Mouse (Mus musculus) neural tube, embryonic 12.5 days (tissue): Measurements from ENCODE around the gene Col5a3. TPM values are rescaled to one million over a fixed set of nuclear protein-coding genes. Genes with fewer than 3 reads are reported as not detected.

Experiments used
- ATAC-seq: fragments of 200-750 bp; cut with Nextera tagmentation; 2 replicates; pipeline ENCODE4 v1.8.0; 2017; ENCODE audit warnings: low read depth, mild to moderate bottlenecking, moderate TSS enrichment, moderate library complexity; ENCODE audit not compliant: low FRiP score
- H3K27ac ChIP-seq: fragments of 300-500 bp; sonication (generic); 2 replicates; pipeline ENCODE4 v1.5.1; 2016
- H3K27me3 ChIP-seq: fragments of 300-500 bp; sonication (generic); replicated peaks from 2 replicates; pipeline ENCODE4 v1.6.1; 2016; ENCODE audit warnings: mild to moderate bottlenecking
- H3K36me3 ChIP-seq: fragments of 300-500 bp; sonication (generic); 2 replicates; pipeline ENCODE4 v1.6.1; 2016; ENCODE audit warnings: mild to moderate bottlenecking
- H3K4me1 ChIP-seq: fragments of 300-500 bp; sonication (generic); 2 replicates; pipeline ENCODE4 v1.6.1; 2016
- H3K4me2 ChIP-seq: fragments of 300-500 bp; sonication (generic); replicated peaks from 2 replicates; pipeline ENCODE4 v1.6.1; 2016; ENCODE audit warnings: mild to moderate bottlenecking
- H3K4me3 ChIP-seq: fragments of 300-500 bp; sonication (generic); 2 replicates; pipeline ENCODE4 v1.5.1; 2016
- H3K9ac ChIP-seq: fragments of 300-500 bp; sonication (generic); 2 replicates; pipeline ENCODE4 v1.6.1; 2016; ENCODE audit warnings: mild to moderate bottlenecking
- H3K9me3 ChIP-seq: fragments of 300-500 bp; sonication (generic); 2 replicates; pipeline ENCODE4 v1.6.1; 2016; ENCODE audit warnings: mild to moderate bottlenecking
- WGBS: fragments of 180-500 bp; shearing (Covaris S2); methylation state at CpG from one replicate; pipeline ENCODE4 v1.1.7; 2016; 5-methylcytosine and 5-hydroxymethylcytosine counted together
- polyA plus RNA-seq: library from polyadenylated mRNA; unstranded; fragments of >200 nt; fragmentation: Nextera tagmentation; extraction: Ambion mirVana; gene quantifications from 2 replicates; pipeline ENCODE4 v1.2.1, GENCODE M21; 2016

The Col5a3 gene
- polyA plus RNA-seq, 1 experiment from 2014 or later, result 0.75 TPM

DNA sequence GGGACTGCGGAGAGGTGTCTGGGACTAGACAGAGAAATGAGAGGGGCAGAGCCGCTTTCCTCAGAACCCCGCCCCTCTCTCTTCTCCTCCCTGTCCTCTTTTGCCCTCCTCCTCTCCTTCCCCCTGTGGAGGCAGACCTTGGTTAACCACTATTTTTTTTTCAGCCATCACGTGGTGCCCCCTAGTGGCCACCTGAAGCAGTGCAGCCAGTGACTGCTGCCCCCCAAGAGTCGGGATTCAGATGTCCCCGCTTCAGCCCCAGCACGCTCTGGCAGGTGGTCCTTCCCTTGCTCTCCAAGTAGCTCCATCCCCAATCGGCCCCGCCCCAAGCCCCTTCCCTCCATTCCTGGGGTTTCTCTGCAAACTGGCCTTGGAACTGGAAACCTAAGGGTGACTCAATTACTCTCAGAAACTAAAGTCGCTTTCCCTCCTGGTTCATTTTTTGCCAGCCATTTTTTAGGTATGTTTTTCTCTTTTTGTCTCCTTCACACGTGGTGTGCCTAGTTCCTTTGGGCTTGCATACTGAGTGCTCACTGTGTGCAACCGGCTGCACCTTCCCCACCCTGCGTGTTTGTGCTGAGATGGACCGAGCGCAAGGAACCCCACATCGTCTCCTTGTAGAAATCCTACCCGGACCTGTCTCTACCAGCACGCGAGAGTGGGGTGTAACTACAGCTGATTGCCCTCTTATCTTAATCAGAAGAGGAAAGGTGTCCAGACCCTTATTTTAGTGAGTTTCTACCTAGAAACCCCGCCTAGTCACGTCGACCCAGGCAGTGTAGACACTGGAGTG, 70.7 kb downstream of the Col5a3 start:
- WGBS, result 7% methylated on average over 22 of the region's 22 CpGs
- no peaks in the 10 kb centered on the region for H3K36me3 ChIP-seq
- ATAC-seq, result no peak
- peak overlapping the region; percentile 87 for H3K4me2 ChIP-seq
- peaks cover 30% of the 10 kb centered on the region for H3K27me3 ChIP-seq
- H3K4me3 ChIP-seq, result peak overlapping the region; percentile 7; the same call in 1 of the 2 replicates
- H3K27ac ChIP-seq, result no peak overlapping the region
- H3K9ac ChIP-seq, result no peak overlapping the region
- peaks cover 21% of the 10 kb centered on the region for H3K4me1 ChIP-seq
- no peaks in the 10 kb centered on the region for H3K9me3 ChIP-seq

DNA sequence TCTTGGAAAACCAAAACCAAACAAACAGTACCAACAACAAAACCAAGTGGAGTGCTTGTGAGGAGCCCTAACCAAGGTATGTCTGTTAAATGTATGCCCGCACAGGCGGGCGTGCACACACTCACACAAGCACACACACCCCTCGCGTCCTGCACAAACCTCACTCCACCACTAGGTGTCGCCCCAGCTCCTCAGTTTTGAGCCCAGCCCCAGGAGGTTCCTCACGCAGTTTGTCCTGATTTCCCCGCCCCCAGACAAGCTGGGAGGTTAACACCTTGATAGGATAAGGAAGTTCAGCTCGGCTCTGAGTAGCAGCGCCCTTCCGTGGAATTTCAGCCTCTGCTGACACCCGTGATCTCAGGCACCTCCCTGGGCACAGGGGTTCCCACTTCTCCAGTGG, 74.5 kb downstream of the Col5a3 start:
- Histone ChIP-seq H3K27me3 (peaks cover 17% of the 10 kb centered on the region), H3K4me1 (peaks cover 1% of the 10 kb centered on the region), H3K27ac (no peak overlapping the region), H3K4me2 (0 out of 2 replicates have a peak overlapping the region, but pooled peaks have one; percentile 23), H3K36me3 (no peaks in the 10 kb centered on the region), H3K9ac (no peak overlapping the region), H3K4me3 (no peak overlapping the region), H3K9me3 (no peaks in the 10 kb centered on the region)
- WGBS, result 5% methylated on average over 12 of the region's 12 CpGs
- peak; percentile 37; the same call in 1 of the 2 replicates for ATAC-seq

DNA sequence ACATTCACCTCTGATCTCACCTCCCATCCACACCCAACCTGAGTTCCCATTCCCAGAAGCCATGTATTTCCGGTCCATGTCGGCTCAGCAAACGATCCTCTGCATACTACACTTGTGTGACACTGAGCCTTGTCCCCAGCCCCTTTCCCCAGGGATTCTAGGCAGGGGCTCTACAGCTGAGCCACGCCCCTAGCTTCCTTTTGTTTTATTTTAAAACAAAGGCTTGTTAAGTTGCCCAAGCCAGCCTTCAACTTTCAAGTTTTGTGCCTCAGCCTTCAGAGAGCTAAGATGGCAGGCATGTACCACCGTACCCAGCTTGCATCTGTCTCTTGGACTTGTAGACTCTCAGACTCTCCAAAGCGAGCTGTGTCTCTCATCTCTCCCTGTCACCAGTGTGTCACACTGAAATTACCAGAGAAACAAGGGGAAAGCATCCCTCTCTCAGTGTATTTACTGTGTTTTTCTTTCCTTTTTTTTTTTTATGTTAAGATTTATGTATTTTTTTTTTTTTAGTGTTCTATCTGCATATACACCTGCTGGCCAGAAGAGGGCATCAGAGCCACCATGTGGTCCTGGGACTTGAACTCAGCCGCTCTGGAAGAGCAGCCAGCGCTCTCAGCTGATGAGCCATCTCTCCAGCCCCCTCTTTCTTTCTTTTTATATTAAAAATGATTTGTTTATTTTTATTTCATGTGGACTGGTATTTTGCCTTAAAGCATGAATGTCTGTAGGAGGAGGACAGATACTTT, 76.4 kb downstream of the Col5a3 start:
- H3K27me3 ChIP-seq, result no peaks in the 10 kb centered on the region; the same call in none of the 2 replicates
- no peaks in the 10 kb centered on the region for H3K9me3 ChIP-seq
- ATAC-seq, result no peak
- no peaks in the 10 kb centered on the region for H3K4me1 ChIP-seq
- H3K9ac ChIP-seq, result no peak overlapping the region
- H3K36me3 ChIP-seq, result no peaks in the 10 kb centered on the region
- no peak overlapping the region for H3K4me2 ChIP-seq
- WGBS, result 53% methylated on average over 8 of the region's 8 CpGs
- H3K27ac ChIP-seq, result no peak overlapping the region
- no peak overlapping the region for H3K4me3 ChIP-seq

DNA sequence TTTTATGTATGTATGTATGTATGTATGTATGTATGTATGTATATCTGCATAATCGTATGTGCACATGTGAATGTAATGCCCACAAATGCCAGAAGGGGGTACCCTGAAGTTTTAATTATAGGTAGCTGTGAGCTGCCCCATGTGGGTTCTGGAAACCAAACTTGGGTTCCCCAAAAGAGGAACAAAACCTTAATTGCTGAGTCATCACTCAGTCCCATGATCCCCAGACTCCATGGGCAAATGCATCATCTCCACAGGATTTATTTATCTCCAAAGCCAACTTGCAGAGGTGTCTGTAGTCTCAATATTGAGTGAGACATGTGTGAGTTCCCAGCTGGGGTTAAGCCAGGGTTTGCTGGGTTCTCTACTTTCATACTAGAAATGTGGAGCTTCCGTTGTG, 77.6 kb downstream of the Col5a3 start:
- Histone ChIP-seq H3K9me3 (no peaks in the 10 kb centered on the region), H3K27me3 (no peaks in the 10 kb centered on the region; the same call in none of the 2 replicates), H3K9ac (no peak overlapping the region), H3K4me3 (no peak overlapping the region), H3K4me2 (no peak overlapping the region), H3K27ac (no peak overlapping the region), H3K36me3 (no peaks in the 10 kb centered on the region), H3K4me1 (no peaks in the 10 kb centered on the region)
- 91% methylated on average over 2 of the region's 2 CpGs for WGBS
- ATAC-seq, result no peak

DNA sequence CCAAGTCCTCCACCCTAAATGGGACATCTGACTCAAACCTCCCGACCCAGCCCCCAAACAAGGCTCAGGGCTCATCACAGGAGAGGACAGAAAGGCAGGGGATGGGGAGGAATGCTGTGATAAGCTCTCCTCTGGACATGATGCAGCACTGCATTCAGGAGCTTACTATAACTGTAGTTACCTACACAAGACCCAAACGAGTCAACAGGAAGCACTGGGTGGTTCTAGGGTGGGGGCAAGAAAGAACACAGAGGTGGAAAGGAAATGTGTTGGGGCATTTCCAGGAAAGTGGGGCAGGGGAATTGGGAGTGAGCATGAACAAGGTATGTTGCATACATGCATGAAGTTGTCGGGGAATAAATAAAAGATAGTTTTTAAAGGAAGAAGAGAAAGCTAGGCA, 80.2 kb downstream of the Col5a3 start:
- WGBS, result 70% methylated on average over 3 of the region's 3 CpGs
- no peak overlapping the region for H3K9ac ChIP-seq
- H3K4me1 ChIP-seq, result no peaks in the 10 kb centered on the region
- no peak for ATAC-seq
- no peaks in the 10 kb centered on the region for H3K36me3 ChIP-seq
- H3K27ac ChIP-seq, result no peak overlapping the region
- no peak overlapping the region for H3K4me2 ChIP-seq
- H3K27me3 ChIP-seq, result no peaks in the 10 kb centered on the region
- no peak overlapping the region for H3K4me3 ChIP-seq
- H3K9me3 ChIP-seq, result no peaks in the 10 kb centered on the region

DNA sequence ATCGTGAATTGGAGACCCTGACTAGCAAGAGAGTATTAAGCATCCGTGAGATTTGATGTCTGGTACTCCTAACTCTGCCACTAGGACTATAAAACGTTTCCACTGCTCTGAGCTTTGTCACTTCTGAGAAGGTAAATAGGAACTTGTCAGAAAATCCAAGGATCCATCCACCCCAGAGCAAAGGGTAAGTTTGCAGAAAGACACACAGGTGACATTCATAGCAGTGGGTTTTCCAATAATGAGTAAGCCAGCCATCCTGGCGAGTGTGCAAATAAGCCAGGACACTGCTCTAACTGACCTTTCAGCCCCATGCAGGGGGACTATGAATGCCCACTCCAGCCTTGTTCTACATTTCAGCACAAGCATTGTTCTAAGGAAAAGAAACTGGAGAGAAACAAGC, 83.1 kb downstream of the Col5a3 start:
- Histone ChIP-seq H3K27ac (no peak overlapping the region), H3K9me3 (no peaks in the 10 kb centered on the region), H3K9ac (no peak overlapping the region), H3K27me3 (peaks cover 22% of the 10 kb centered on the region), H3K4me1 (peaks cover 12% of the 10 kb centered on the region), H3K36me3 (no peaks in the 10 kb centered on the region), H3K4me3 (no peak overlapping the region), H3K4me2 (no peak overlapping the region)
- WGBS, result 59% methylated on average over 4 of the region's 4 CpGs
- ATAC-seq, result no peak

DNA sequence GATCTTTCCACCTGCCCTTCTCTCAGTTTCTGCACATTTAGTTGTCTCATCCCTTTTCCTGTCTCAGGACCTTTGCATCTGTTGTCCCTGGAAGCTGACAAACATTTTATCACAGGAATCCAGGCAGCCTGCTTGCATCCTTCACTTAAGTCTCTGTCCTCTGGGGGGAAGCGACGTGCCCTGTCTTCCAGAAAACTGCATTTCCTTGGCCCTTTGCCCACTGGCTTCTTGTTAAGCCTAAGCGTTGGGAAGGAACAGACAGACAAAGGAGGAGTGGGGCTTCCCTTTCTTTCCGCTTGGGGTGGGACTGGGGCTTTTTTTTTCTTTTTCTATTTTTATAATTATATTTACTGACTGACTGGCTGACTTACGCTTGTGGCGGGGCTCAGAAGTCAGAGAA, 85.4 kb downstream of the Col5a3 start:
- WGBS, result 61% methylated on average over 6 of the region's 6 CpGs
- Histone ChIP-seq H3K36me3 (no peaks in the 10 kb centered on the region), H3K4me3 (no peak overlapping the region), H3K9ac (no peak overlapping the region), H3K9me3 (no peaks in the 10 kb centered on the region), H3K27me3 (peaks cover 22% of the 10 kb centered on the region), H3K4me1 (peaks cover 35% of the 10 kb centered on the region), H3K27ac (no peak overlapping the region), H3K4me2 (no peak overlapping the region)
- ATAC-seq, result no peak

DNA sequence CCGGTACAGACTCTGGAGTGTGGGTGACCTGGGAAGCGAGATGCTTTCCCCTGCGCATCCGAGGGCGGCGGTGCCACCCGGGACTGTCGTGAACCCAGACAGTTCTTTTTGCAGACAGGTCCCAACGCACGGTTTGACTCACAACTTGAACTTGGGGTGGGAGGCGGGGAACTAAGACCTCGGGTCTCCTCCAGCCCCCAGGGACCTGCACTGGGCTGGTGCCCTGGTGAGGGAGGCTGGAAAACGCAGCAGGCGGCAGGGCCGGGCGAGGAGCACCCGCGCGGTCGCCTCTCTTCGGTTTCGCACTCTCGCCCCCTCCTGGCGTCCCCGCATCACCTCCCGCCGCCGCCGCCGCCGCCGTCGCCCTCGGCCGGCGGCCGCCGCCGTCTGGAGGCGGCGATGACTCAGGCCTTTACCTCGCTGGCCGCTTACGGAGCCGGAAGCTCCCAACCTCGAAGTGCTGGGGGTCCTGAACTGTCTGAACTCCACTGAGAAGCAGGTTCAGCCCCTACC, 87.2 kb downstream of the Col5a3 start:
- Histone ChIP-seq H3K9ac (peak overlapping the region; percentile 65), H3K4me3 (peak overlapping the region; percentile 62), H3K9me3 (no peaks in the 10 kb centered on the region), H3K27ac (no peak overlapping the region), H3K4me1 (peaks cover 39% of the 10 kb centered on the region), H3K36me3 (no peaks in the 10 kb centered on the region), H3K4me2 (peak overlapping the region; percentile 96), H3K27me3 (peaks cover 22% of the 10 kb centered on the region)
- ATAC-seq, result peak; percentile 67
- WGBS, result 2% methylated on average over 46 of the region's 46 CpGs

DNA sequence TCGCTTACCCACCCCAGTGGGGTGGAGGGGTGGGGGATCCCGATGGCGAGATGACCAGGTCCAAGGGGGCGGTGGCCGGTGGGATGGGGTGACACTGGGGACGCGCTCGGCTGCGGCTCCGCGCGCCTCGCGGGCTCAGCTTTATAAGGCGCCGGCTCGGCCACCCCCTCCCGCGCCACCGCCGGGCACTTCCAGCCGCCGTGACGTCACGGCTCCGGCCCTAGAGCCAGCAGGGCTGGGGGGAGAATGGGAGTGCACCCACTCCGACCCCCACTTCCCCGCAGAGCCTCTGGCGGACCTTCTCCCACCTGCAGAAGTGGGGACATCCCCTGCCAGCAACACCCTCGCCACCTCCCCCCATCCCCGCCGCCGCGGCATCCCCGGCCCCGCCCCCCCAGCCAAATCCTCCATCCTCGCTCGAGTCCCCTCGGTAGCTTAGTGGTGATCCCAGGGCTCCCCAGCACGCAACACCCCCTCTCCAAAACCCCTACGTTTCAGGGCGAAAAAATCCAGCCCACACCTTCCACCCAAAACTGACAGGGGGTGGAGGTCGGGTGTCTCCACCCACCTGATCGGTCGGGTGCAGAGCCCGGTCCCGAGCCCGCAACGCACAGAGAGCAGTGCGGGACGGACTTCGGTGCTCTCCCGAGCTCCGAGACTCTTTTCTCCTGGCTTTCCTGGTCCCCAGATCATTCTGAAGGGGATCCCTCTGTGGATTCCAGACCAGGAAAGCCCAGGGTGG, 87.8 kb downstream of the Col5a3 start:
- Histone ChIP-seq H3K4me2 (peak overlapping the region; percentile 96), H3K4me3 (peak overlapping the region; percentile 62), H3K9me3 (no peaks in the 10 kb centered on the region), H3K27me3 (peaks cover 22% of the 10 kb centered on the region), H3K36me3 (no peaks in the 10 kb centered on the region), H3K27ac (no peak overlapping the region), H3K9ac (peak overlapping the region; percentile 65), H3K4me1 (peaks cover 41% of the 10 kb centered on the region)
- peak; percentile 51 for ATAC-seq
- WGBS, result under 1% methylated on average over 40 of the region's 54 CpGs

DNA sequence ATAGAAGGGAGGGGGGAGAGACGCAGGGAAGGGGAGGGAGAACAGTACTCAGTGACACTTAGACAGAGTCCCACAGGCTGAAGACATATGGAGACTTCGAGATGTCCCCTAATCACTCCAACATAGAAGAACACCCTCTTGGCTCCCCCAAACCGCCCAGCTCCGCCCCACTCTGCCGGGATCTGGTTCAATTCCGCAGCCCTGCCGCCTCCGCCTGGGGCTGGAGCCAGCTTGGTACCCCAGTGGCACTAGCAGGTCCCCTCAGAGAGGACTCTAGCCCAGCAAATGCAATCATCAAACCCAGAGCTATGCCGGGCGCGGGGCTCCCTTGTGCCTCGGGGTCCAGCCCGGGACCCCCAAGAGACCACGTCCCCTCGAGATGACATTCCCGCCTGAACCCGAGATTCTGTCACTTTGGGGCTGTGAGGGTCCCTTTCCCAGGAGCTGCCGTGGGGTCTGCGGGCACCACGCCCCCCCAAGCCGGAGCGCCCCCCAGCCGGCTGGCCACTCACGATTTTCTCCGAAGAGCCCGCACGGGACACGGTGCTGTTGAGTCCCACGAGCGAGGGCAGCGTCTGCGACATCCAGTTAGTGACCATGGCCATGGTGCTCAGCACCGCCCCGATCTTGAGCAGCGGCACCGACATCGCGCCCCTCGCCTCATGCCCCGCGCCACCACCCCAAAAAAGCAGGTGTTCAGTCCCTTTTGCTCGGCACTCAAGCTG, 88.6 kb downstream of the Col5a3 start:
- Histone ChIP-seq H3K4me3 (peak overlapping the region; percentile 62), H3K27ac (no peak overlapping the region), H3K9ac (peak overlapping the region; percentile 65), H3K4me2 (peak overlapping the region; percentile 96), H3K36me3 (no peaks in the 10 kb centered on the region), H3K27me3 (peaks cover 22% of the 10 kb centered on the region), H3K4me1 (peaks cover 49% of the 10 kb centered on the region), H3K9me3 (no peaks in the 10 kb centered on the region)
- WGBS, result 1% methylated on average over 42 of the region's 42 CpGs
- peak; percentile 15; the same call in 1 of the 2 replicates for ATAC-seq

DNA sequence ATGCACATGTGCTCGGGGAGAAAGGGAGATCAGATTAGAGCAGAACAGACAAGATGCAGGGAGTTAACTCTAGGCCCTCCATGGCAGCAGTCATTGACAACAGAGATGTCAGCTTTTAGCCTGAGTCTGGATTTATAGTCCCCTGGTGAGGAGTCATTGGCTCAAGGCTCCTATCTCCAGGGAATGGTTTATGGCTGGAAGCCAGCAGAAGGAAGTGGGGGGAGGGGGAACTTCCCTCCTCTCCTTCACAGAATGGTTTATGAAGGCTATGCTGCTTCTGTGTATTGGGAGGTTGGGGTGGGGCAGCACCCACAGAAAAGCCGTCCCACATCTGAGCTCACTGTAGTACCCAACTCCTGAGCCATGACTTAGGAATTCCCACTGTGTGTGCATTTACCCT, 93.3 kb downstream of the Col5a3 start:
- no peaks in the 10 kb centered on the region for H3K27me3 ChIP-seq
- no peak overlapping the region for H3K4me3 ChIP-seq
- H3K27ac ChIP-seq, result peak overlapping the region; percentile 29; the same call in 1 of the 2 replicates
- 0 out of 2 replicates have a peak, but pooled peaks cover 3% of the 10 kb centered on the region for H3K9me3 ChIP-seq
- WGBS, result 33% methylated on average over 2 of the region's 2 CpGs
- H3K36me3 ChIP-seq, result no peaks in the 10 kb centered on the region; the same call in 1 of the 2 replicates
- peak overlapping the region; percentile 4; the same call in 1 of the 2 replicates for H3K4me2 ChIP-seq
- ATAC-seq, result peak; percentile 64
- peaks cover 43% of the 10 kb centered on the region for H3K4me1 ChIP-seq
- no peak overlapping the region for H3K9ac ChIP-seq
